Mouse (Mus musculus): ENCODE measurements around the gene Irf1. TPM values are rescaled to one million over a fixed set of nuclear protein-coding genes. Genes with fewer than 3 reads are reported as not detected.
A peak's percentile ranks its signal among the peaks of the same experiment; 100 is the strongest.

The Irf1 gene
- polyA plus RNA-seq, 1 experiment from 2014 or later, result 14.0 TPM

DNA sequence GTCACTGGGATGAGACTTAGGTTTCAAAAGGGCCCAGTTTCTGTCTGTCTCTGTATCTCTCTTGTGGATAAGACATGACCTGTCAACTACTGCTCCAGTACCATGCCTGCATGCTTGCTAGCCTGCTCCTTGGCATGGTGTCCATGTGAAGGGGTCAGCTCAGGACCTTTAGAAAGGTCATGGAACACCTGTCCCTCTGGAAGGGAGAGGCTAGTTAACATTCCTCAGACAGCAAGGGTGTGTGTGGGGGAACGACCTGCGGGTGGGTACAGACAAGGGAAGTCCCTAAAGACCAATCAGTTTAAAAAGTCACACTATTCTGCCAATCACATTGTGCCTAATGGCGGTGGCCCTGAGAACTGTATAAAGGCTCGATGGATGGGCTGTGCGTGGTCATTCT is 31.2 kb downstream of the Irf1 start:
- Histone ChIP-seq H3K4me3 (replicated peaks; ENCODE audit: low read depth, low read length) (no peak overlapping the region), H3K27me3 (ENCODE audit: insufficient read depth, low read length) (no peaks in the 10 kb centered on the region), H3K9ac (ENCODE audit: low read depth, low read length) (no peak overlapping the region), H3K4me2 (ENCODE audit: low read length) (no peak overlapping the region), H3K27ac (no peak overlapping the region), H3K4me1 (replicated peaks; ENCODE audit: insufficient read depth, low read length) (peaks cover 17% of the 10 kb centered on the region), H3K36me3 (ENCODE audit: insufficient read depth, low read length) (no peaks in the 10 kb centered on the region), H3K9me3 (replicated peaks; ENCODE audit: low read length) (no peaks in the 10 kb centered on the region)
- DNase-seq (ENCODE audit: low spot score) (no peak), ATAC-seq (replicated peaks; ENCODE audit: low FRiP score, low read depth) (no peak)
- WGBS, result 70% methylated on average over 5 of the region's 5 CpGs
- TF ChIP-seq CTCF (IDR thresholded peaks at IDR 0.05; ENCODE audit: low read depth), result no peak

DNA sequence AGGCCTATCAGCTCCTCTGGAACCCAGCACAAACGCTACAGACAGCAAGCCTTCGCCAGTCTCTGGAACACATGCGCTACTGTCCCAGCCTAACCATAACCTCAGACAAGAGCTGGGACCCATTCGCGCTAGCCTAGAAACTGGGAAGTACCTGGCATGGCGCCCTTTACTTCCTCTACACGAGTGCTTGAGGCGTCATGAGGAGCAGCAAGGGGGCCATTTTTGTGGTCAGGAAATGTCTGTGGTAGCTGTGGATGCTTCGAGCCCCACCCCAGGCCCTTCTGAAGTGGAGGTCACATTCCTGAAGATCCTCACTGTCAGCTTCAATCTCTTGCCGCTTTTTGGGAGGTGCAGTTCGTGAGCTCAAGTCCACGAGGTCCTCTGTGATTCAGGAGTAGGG is 33.3 kb downstream of the Irf1 start:
- H3K36me3 ChIP-seq (ENCODE audit: insufficient read depth, low read length), result no peaks in the 10 kb centered on the region
- no peak for ATAC-seq (replicated peaks; ENCODE audit: low FRiP score, low read depth)
- H3K27ac ChIP-seq, result no peak overlapping the region
- no peaks in the 10 kb centered on the region for H3K27me3 ChIP-seq (ENCODE audit: insufficient read depth, low read length)
- H3K4me2 ChIP-seq (ENCODE audit: low read length), result no peak overlapping the region
- WGBS, result 68% methylated on average over 12 of the region's 12 CpGs
- no peaks in the 10 kb centered on the region for H3K9me3 ChIP-seq (replicated peaks; ENCODE audit: low read length)
- no peak for TF ChIP-seq CTCF (IDR thresholded peaks at IDR 0.05; ENCODE audit: low read depth)
- H3K4me1 ChIP-seq (replicated peaks; ENCODE audit: insufficient read depth, low read length), result no peaks in the 10 kb centered on the region
- DNase-seq (ENCODE audit: low spot score), result no peak
- no peak overlapping the region for H3K4me3 ChIP-seq (replicated peaks; ENCODE audit: low read depth, low read length)
- no peak overlapping the region for H3K9ac ChIP-seq (ENCODE audit: low read depth, low read length)

DNA sequence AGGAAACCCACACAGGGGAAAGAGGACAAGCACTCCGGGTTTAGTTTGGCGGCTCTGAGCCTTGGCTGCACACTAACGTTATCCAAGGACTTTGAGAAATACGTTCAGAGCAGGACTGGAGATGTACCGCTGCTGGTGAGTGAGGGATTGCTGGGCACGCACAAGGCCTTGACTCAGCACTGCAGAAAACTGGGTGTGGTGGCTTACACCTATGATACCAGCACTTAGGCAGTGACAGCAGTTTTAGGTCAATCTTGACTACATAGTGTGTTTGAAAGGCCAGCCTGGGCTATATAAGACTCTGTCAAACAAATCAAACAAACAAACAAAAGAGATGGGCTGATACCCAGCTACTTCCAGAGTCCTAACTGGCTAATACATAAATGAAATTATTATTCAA is 33.7 kb downstream of the Irf1 start:
- H3K9me3 ChIP-seq (replicated peaks; ENCODE audit: low read length), result no peaks in the 10 kb centered on the region
- H3K4me1 ChIP-seq (replicated peaks; ENCODE audit: insufficient read depth, low read length), result no peaks in the 10 kb centered on the region
- no peak overlapping the region for H3K4me3 ChIP-seq (replicated peaks; ENCODE audit: low read depth, low read length)
- TF ChIP-seq CTCF (IDR thresholded peaks at IDR 0.05; ENCODE audit: low read depth), result no peak
- H3K27me3 ChIP-seq (ENCODE audit: insufficient read depth, low read length), result no peaks in the 10 kb centered on the region
- DNase-seq (ENCODE audit: low spot score) (no peak), ATAC-seq (replicated peaks; ENCODE audit: low FRiP score, low read depth) (no peak)
- no peak overlapping the region for H3K9ac ChIP-seq (ENCODE audit: low read depth, low read length)
- H3K27ac ChIP-seq, result no peak overlapping the region
- 78% methylated on average over 6 of the region's 6 CpGs for WGBS
- H3K4me2 ChIP-seq (ENCODE audit: low read length), result no peak overlapping the region
- no peaks in the 10 kb centered on the region for H3K36me3 ChIP-seq (ENCODE audit: insufficient read depth, low read length)

DNA sequence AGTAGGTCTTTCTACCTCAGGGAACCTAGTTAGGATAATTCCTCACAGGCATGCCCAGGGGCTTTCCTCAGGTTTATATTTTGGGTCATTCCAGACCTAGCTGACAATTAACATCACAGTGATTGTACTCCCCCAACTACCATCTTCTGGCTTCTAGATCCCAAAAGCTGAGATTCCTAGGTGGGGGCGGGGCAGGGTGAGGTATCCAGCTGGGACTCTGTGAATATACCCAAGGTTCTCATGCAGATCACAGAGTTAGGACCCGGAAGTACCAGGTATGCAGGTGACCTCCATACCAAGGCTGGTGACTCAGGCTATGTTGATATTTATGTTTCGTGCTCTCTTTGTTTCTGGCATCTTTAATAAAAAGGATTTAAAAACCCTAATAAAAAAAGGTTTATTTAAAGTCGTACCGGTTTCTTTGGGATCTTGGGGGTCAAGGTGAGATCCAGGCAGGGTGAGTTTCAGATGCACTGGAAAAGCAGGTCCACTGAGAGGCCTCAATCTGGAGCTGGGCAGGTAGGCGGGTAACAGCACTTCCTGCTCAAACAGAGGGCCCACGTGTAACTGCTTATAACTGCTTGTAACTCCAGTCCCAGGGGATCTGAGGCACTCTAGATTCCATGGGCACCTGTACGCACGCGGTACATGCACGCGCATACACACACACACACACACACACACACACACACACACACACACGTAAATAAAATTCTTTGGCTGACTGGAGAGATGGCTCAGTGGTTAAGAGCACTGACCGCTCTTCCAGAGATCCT is 34.9 kb downstream of the Irf1 start:
- no peak for ATAC-seq (replicated peaks; ENCODE audit: low FRiP score, low read depth)
- WGBS, result 80% methylated on average over 14 of the region's 14 CpGs
- no peak overlapping the region for H3K9ac ChIP-seq (ENCODE audit: low read depth, low read length)

DNA sequence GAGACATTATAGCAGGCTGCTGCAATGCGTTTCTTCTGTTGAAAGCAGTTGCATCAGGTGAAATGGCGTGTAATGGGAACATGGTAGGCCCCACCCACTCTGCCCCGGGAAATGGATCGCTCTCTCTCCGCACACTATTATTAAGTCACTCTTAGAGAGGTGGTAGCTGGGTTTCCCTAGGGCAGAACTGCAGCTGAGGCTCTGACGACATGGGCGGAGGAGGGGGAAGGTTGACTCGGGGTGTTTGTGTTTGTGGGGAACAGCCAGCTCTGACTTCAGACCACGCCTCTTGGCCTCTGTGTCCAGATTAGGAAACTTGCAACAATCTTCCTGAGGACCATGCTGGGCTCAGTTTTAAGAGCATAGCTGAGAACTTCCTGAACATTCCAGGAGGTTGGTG is 36.0 kb downstream of the Irf1 start:
- H3K9me3 ChIP-seq (replicated peaks; ENCODE audit: low read length), result no peaks in the 10 kb centered on the region
- no peak for TF ChIP-seq CTCF (IDR thresholded peaks at IDR 0.05; ENCODE audit: low read depth)
- H3K9ac ChIP-seq (ENCODE audit: low read depth, low read length), result no peak overlapping the region
- no peak for ATAC-seq (replicated peaks; ENCODE audit: low FRiP score, low read depth)
- H3K4me3 ChIP-seq (replicated peaks; ENCODE audit: low read depth, low read length), result no peak overlapping the region
- H3K27ac ChIP-seq, result no peak overlapping the region
- DNase-seq (ENCODE audit: low spot score), result no peak
- no peaks in the 10 kb centered on the region for H3K27me3 ChIP-seq (ENCODE audit: insufficient read depth, low read length)
- no peaks in the 10 kb centered on the region for H3K4me1 ChIP-seq (replicated peaks; ENCODE audit: insufficient read depth, low read length)
- H3K4me2 ChIP-seq (ENCODE audit: low read length), result no peak overlapping the region
- 63% methylated on average over 9 of the region's 9 CpGs for WGBS
- no peaks in the 10 kb centered on the region for H3K36me3 ChIP-seq (ENCODE audit: insufficient read depth, low read length)

More for the DNA sequence above, 34.9 kb downstream of the Irf1 start:
- Histone ChIP-seq H3K27ac (no peak overlapping the region), H3K36me3 (ENCODE audit: insufficient read depth, low read length) (no peaks in the 10 kb centered on the region), H3K27me3 (ENCODE audit: insufficient read depth, low read length) (no peaks in the 10 kb centered on the region), H3K4me2 (ENCODE audit: low read length) (no peak overlapping the region), H3K4me1 (replicated peaks; ENCODE audit: insufficient read depth, low read length) (no peaks in the 10 kb centered on the region), H3K9me3 (replicated peaks; ENCODE audit: low read length) (no peaks in the 10 kb centered on the region), H3K4me3 (replicated peaks; ENCODE audit: low read depth, low read length) (no peak overlapping the region)
- TF ChIP-seq CTCF (IDR thresholded peaks at IDR 0.05; ENCODE audit: low read depth), result no peak
- DNase-seq (ENCODE audit: low spot score), result no peak

DNA sequence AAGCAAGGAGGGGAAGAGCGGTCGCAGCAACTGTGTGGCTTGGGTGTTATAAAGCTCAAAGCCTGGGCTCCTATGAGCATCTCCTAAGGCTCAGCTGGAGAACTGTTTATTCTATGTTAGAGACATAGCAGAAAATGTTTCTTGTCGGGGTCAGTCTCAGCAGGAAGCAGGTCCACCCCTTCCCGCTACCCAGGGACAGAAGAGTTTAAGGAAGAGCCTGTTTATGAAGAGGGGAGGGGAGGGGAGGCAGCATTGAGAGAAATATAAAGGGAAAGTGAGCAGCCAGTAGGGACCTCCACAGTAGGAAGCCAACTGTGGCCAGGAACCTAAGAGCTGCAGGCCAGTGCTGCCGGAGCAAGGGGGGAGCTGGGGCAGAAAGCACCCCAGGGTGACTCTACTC is 39.5 kb downstream of the Irf1 start:
- H3K27ac ChIP-seq, result no peak overlapping the region
- H3K4me3 ChIP-seq (replicated peaks; ENCODE audit: low read depth, low read length), result no peak overlapping the region
- H3K4me1 ChIP-seq (replicated peaks; ENCODE audit: insufficient read depth, low read length), result no peaks in the 10 kb centered on the region
- no peak overlapping the region for H3K9ac ChIP-seq (ENCODE audit: low read depth, low read length)
- H3K4me2 ChIP-seq (ENCODE audit: low read length), result no peak overlapping the region
- peak; percentile 34 for DNase-seq (ENCODE audit: low spot score)
- WGBS, result 59% methylated on average over 5 of the region's 5 CpGs
- ATAC-seq (replicated peaks; ENCODE audit: low FRiP score, low read depth), result no peak
- no peaks in the 10 kb centered on the region for H3K27me3 ChIP-seq (ENCODE audit: insufficient read depth, low read length)
- no peak for TF ChIP-seq CTCF (IDR thresholded peaks at IDR 0.05; ENCODE audit: low read depth)
- no peaks in the 10 kb centered on the region for H3K36me3 ChIP-seq (ENCODE audit: insufficient read depth, low read length)
- H3K9me3 ChIP-seq (replicated peaks; ENCODE audit: low read length), result no peaks in the 10 kb centered on the region

DNA sequence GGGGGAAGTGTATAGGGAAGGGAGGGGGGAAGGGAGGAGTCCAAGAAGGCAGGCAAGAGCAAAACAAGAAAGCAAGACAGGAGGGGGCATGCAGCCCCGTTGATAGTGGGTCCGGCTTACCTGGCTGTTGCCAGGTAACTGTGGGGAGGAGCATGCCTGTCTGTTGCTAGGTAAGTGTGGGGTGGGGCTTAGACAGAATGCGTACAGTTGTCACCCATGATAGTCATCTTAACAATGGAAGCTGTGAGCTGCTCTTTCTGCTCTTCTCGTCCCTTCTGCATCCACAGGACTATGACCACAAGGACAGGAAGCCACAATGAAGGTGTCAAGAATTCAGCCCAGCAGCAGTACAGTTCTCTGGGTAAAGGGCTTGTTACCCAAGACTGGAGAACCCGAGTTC is 40.3 kb downstream of the Irf1 start:
- no peak overlapping the region for H3K4me2 ChIP-seq (ENCODE audit: low read length)
- no peak overlapping the region for H3K9ac ChIP-seq (ENCODE audit: low read depth, low read length)
- H3K36me3 ChIP-seq (ENCODE audit: insufficient read depth, low read length), result no peaks in the 10 kb centered on the region
- TF ChIP-seq CTCF (IDR thresholded peaks at IDR 0.05; ENCODE audit: low read depth), result no peak
- no peaks in the 10 kb centered on the region for H3K4me1 ChIP-seq (replicated peaks; ENCODE audit: insufficient read depth, low read length)
- WGBS, result 70% methylated on average over 5 of the region's 5 CpGs
- DNase-seq (ENCODE audit: low spot score) (no peak), ATAC-seq (replicated peaks; ENCODE audit: low FRiP score, low read depth) (no peak)
- H3K4me3 ChIP-seq (replicated peaks; ENCODE audit: low read depth, low read length), result no peak overlapping the region
- no peak overlapping the region for H3K27ac ChIP-seq
- no peaks in the 10 kb centered on the region for H3K27me3 ChIP-seq (ENCODE audit: insufficient read depth, low read length)
- H3K9me3 ChIP-seq (replicated peaks; ENCODE audit: low read length), result no peaks in the 10 kb centered on the region

All from kidney, postnatal 0 days (tissue).